In genomic region chr2:18857952-18858351, GRCm38 (mm10) we compare ENCODE assay signal across 12 mouse cellular contexts.
"Had no signal": no experiment of that assay in that cellular context is flagged by ENCODE, and none has a peak within 500 bp of the region (broad histone marks: within the 10 kb centered on the region; RNA-seq: fewer than 3 reads in every experiment).

No protein-coding gene starts in this region.

- DNase-seq: kidney, adult 2 months; kidney, postnatal 25 days; layer of hippocampus, adult 9-11 months; liver, embryonic 13.5 days; lung, adult 2 months; lung, postnatal 14 days; lung, postnatal 4 days; right cerebral cortex, adult 18-20 months; right cerebral cortex, postnatal 14 days; right cerebral cortex, postnatal 4 days; thymus, postnatal 25 days had no signal

- ATAC-seq: intestine, postnatal 0 days had no signal
